Mouse (Mus musculus) Patski (cell line): ENCODE results near the gene Trmt13. TPM values are rescaled to one million over a fixed set of nuclear protein-coding genes. Genes with fewer than 3 reads are reported as not detected.

Experiments used
- ATAC-seq: fragments of 100-300 bp; one replicate; pipeline ENCODE4 v1.8.0; 2021
- CTCF ChIA-PET: fragments of 350-600 bp; sonication (Branson Sonifier 250); formaldehyde crosslinking; loops from one replicate; lab custom pipeline; 2022; ENCODE audit warnings: inconsistent platforms; lab: Charles Lee
- POLR2A ChIA-PET: fragments of 350-600 bp; sonication (Branson Sonifier 250); formaldehyde crosslinking; loops from one replicate; lab custom pipeline; 2022; ENCODE audit warnings: antibody characterized with exemption, inconsistent platforms; lab: Charles Lee
- DNase-seq: peaks from one replicate; pipeline ENCODE4 v3.0.0-alpha.2; 2011; ENCODE audit warnings: low read depth, low spot score
- H3K27me3 ChIP-seq: fragments of 371-371 bp; one replicate; pipeline ENCODE4 v1.5.1; 2021
- CTCF ChIP-seq: fragments of 100-300 bp; IDR thresholded peaks from one replicate; pipeline ENCODE4 v1.5.1; 2021
- in situ Hi-C: fragments of 300-500 bp; cut with MboI; formaldehyde crosslinking; loops from 3 replicates; pipeline ENCODE4 v1.11.1; 2018; ENCODE audit warnings: low pct_unique_long_range_greater_than_20kb, mixed read lengths
- polyA plus RNA-seq: library from polyadenylated mRNA; unstranded; gene quantifications from one replicate; pipeline ENCODE4 v1.2.3, GENCODE M21; 2021

The Trmt13 gene
- polyA plus RNA-seq, 1 experiment from 2014 or later = 26.4 TPM

GRCm38 (mm10) chr3:116634853-116635252 lies 20.5 kb upstream of the Trmt13 start:
- TF ChIP-seq CTCF = no peak
- ATAC-seq = no peak
- H3K27me3 ChIP-seq = no peaks in the 10 kb centered on the region
- no peak for DNase-seq
- ChIA-PET CTCF (interaction anchor here (1.5 to 2.2 kb wide), 3 partner anchors 9 to 14 kb away, joined by 3 to 6 read pairs (median 6); no protein-coding TSS in a partner anchor), POLR2A (interaction anchor here (0.7 kb wide), 1 partner anchor 9 kb away, joined by 3 read pairs; no protein-coding TSS in a partner anchor)
- in situ Hi-C loops = no loop called here

DNA sequence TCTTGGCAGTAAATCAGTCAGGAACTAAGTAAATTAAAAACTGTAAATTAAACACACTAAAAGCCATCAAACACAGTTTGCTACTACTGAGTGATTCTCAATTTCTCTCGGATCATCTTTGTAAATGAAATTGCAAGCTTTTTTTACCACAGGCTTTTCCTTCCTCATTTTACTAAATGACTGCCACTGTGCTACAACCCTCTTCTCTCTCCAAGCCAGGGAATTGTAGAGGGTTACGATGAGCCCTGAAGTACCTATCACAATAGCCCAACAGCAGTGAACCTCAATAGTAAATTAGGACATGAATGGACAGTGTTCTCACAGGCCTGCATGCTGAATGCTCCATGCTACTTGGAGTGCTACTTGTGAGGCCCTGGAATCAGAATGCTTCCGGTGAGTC lies 19.7 kb upstream of the Trmt13 start:
- H3K27me3 ChIP-seq = no peaks in the 10 kb centered on the region
- ATAC-seq (no peak), DNase-seq (no peak)
- in situ Hi-C loops = no loop called here
- ChIA-PET POLR2A (no interaction called here), CTCF (no interaction called here)
- no peak for TF ChIP-seq CTCF

GRCm38 (mm10) chr3:116632971-116633370 lies 18.6 kb upstream of the Trmt13 start:
- in situ Hi-C loops = no loop called here
- no peak for DNase-seq
- H3K27me3 ChIP-seq = no peaks in the 10 kb centered on the region
- POLR2A ChIA-PET = no interaction called here
- TF ChIP-seq CTCF = no peak
- ATAC-seq = no peak
- CTCF ChIA-PET = interaction anchor here (1.3 to 3.7 kb wide), 2 partner anchors 8 to 12 kb away, joined by 4 to 11 read pairs; no protein-coding TSS in a partner anchor

DNA sequence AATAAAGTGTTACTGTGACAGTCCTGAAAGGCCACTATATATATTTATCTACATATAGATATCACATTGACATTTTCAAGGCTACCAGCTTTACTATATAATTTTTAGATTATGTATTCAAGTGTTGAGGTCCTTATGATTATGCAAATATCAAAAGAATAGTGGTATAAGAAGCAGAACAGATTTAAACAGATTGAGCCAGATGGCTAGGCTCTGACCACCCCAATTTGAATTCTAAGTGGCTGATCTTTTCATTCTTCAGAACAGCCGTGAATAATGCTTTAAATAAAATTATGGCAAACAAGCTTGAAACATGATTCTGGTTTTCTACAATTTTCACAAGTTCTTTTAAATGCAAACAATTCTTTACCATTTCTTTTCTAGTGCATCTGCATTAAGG lies 17.1 kb upstream of the Trmt13 start:
- CTCF ChIA-PET = interaction anchor here (1.0 to 3.7 kb wide), 9 partner anchors 9 to 118 kb away, joined by 3 to 11 read pairs (median 4); partner anchors contain the start of gene Trmt13
- TF ChIP-seq CTCF = no peak
- DNase-seq (no peak), ATAC-seq (no peak)
- H3K27me3 ChIP-seq = no peaks in the 10 kb centered on the region
- POLR2A ChIA-PET = no interaction called here
- in situ Hi-C loops = no loop called here

- DNase-seq (no peak), ATAC-seq (no peak)
- CTCF ChIA-PET = interaction anchor here (0.7 to 4.0 kb wide), 3 partner anchors 12 to 290 kb away, joined by 3 to 22 read pairs (median 3); no protein-coding TSS in a partner anchor
- TF ChIP-seq CTCF = no peak
- H3K27me3 ChIP-seq = no peaks in the 10 kb centered on the region
- POLR2A ChIA-PET = no interaction called here
- in situ Hi-C loops = no loop called here
Observed at GRCm38 (mm10) chr3:116622641-116623040, 8.3 kb upstream of the Trmt13 start.

- in situ Hi-C loops = no loop called here
- no peaks in the 10 kb centered on the region for H3K27me3 ChIP-seq
- POLR2A ChIA-PET = no interaction called here
- ATAC-seq (no peak), DNase-seq (no peak)
- CTCF ChIA-PET = interaction anchor here (0.8 to 4.0 kb wide), 6 partner anchors 9 to 289 kb away, joined by 3 to 22 read pairs (median 5); no protein-coding TSS in a partner anchor
- no peak for TF ChIP-seq CTCF
Observed at GRCm38 (mm10) chr3:116620636-116621370, 6.4 kb upstream of the Trmt13 start.

DNA sequence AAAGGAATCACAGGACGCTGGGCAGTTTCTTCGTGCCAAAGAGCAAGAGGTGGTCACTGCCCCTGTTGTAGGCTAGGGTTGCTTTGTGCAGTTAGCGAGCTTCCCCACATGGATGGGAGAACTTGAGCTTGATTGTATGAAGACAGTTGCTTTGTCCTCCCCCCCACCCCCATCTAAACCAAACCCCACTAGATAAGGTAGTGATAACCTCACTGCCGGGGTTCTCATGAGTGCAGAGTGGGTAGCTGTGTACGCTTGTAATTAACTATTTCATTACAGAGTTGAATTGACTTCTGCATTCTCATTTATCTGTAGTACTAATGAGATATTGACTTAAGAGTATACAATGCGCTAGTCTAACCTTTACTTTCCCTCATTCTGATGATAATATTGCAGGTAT lies 4.5 kb upstream of the Trmt13 start:
- CTCF ChIA-PET = interaction anchor here (0.8 to 1.8 kb wide), 4 partner anchors 9 to 41 kb away, joined by 3 to 7 read pairs (median 4); no protein-coding TSS in a partner anchor
- ATAC-seq (no peak), DNase-seq (no peak)
- TF ChIP-seq CTCF = no peak
- POLR2A ChIA-PET = interaction anchor here (0.5 to 0.6 kb wide), 3 partner anchors 31 to 298 kb away, joined by 3 to 6 read pairs (median 3); no protein-coding TSS in a partner anchor
- in situ Hi-C loops = no loop called here
- no peaks in the 10 kb centered on the region for H3K27me3 ChIP-seq

GRCm38 (mm10) chr3:116615318-116616068 lies 1.1 kb upstream of the Trmt13 start:
- DNase-seq (no peak), ATAC-seq (no peak)
- POLR2A ChIA-PET = no interaction called here
- in situ Hi-C loops = no loop called here
- CTCF ChIA-PET = interaction anchor here (0.7 to 2.4 kb wide), 9 partner anchors 11 to 311 kb away, joined by 3 to 10 read pairs (median 3); partner anchors contain the start of gene Sass6
- H3K27me3 ChIP-seq = no peaks in the 10 kb centered on the region
- TF ChIP-seq CTCF = no peak

GRCm38 (mm10) chr3:116604570-116604969 lies 9.8 kb downstream of the Trmt13 start:
- ChIA-PET CTCF (interaction anchor here (0.9 to 4.8 kb wide), 9 partner anchors 10 to 146 kb away, joined by 3 to 22 read pairs (median 3); partner anchors contain the start of genes Sass6 and Trmt13), POLR2A (no interaction called here)
- in situ Hi-C loops = no loop called here
- TF ChIP-seq CTCF = no peak
- ATAC-seq (no peak), DNase-seq (no peak)
- no peaks in the 10 kb centered on the region for H3K27me3 ChIP-seq

GRCm38 (mm10) chr3:116601781-116602180 lies 12.6 kb downstream of the Trmt13 start:
- ChIA-PET CTCF (interaction anchor here (1.0 to 4.8 kb wide), 7 partner anchors 13 to 234 kb away, joined by 3 to 22 read pairs (median 4); partner anchors contain the start of gene Trmt13), POLR2A (no interaction called here)
- ATAC-seq (no peak), DNase-seq (no peak)
- no peaks in the 10 kb centered on the region for H3K27me3 ChIP-seq
- in situ Hi-C loops = no loop called here
- TF ChIP-seq CTCF = no peak
